Mouse (Mus musculus): ENCODE measurements around the gene Uqcc2.
A peak's percentile ranks its signal among the peaks of the same experiment; 100 is the strongest.

DNA sequence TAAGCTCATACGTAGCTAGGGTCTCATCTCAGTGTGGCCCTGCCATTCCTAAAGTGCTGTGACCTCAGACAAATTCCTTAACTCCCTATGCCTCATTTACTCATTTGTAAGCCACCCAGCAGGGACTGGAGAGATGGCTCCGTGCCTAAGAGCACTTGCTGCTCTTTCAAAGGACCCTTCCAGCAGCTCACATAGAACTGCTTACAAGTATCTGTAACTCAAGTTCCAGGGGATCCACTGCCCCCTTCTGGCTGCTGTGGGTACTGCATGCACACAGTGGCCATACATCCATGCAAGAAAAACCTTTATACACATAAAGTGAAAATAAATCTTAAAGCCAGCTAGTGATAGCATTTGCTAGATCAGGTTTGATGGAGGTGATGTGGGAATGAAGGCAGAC, 48.0 kb downstream of the Uqcc2 start:
- TF ChIP-seq POLR2A (IDR thresholded peaks at IDR 0.05; ENCODE audit: low read depth, low read length) (no peak), CTCF (IDR thresholded peaks at IDR 0.05; ENCODE audit: borderline replicate concordance, insufficient read depth, low read length) (peak; percentile 55; the same call in 1 of the 2 replicates)
